Mouse (Mus musculus): ENCODE measurements at regions not wholly inside any gene's neighbourhood (a gene's known extent, or its start where the extent isn't known, plus 50 kb on each side); places are given as distances from the start of the nearest gene placed in this dataset.

- no peak for DNase-seq (ENCODE audit: low read depth, low spot score)
- in situ Hi-C loops (cut with MboI; ENCODE audit: low sequenced_read_pairs in 2 of 2, unreplicated experiment in 2 of 2), result no loop called here
- H3K9ac ChIP-seq (ENCODE audit: insufficient read depth, low read depth, low read length, poor library complexity, severe bottlenecking), result no peak overlapping the region
- no peaks in the 10 kb centered on the region for H3K4me1 ChIP-seq (ENCODE audit: control insufficient read depth in 2 of 2, insufficient read depth in 2 of 2, low read length in 2 of 2, poor library complexity in 1 of 2)
- TF ChIP-seq ZC3H11A (IDR thresholded peaks at IDR 0.05; ENCODE audit: borderline replicate concordance, low read depth, low read length), result no peak
- TF ChIP-seq HCFC1 (IDR thresholded peaks at IDR 0.05; ENCODE audit: borderline replicate concordance, insufficient read depth, low read length), result no peak
- no peak for TF ChIP-seq MAFK (IDR thresholded peaks at IDR 0.05; ENCODE audit: insufficient read depth, low read depth, low read length)
- TF ChIP-seq CHD2 (IDR thresholded peaks at IDR 0.05; ENCODE audit: low read depth, low read length), result no peak
- no peak for TF ChIP-seq ZNF384 (IDR thresholded peaks at IDR 0.05; ENCODE audit: low read depth, low read length)
- no peak overlapping the region for H3K27ac ChIP-seq (ENCODE audit: insufficient read depth, low read depth, low read length, poor library complexity, severe bottlenecking)
- H3K9me3 ChIP-seq (ENCODE audit: control insufficient read depth, insufficient read depth, low read depth, low read length), result no peaks in the 10 kb centered on the region
- H3K36me3 ChIP-seq (ENCODE audit: control insufficient read depth, insufficient read depth, low read length, poor library complexity, severe bottlenecking), result no peaks in the 10 kb centered on the region
- no peak overlapping the region for H3K4me3 ChIP-seq (ENCODE audit: insufficient read depth in 1 of 2, low read depth in 1 of 2, low read length in 2 of 2, poor library complexity in 1 of 2, severe bottlenecking in 1 of 2)
Measured at GRCm38 (mm10) chr1:75693231-75693914, 147.3 kb downstream of the Slc4a3 start.

- Histone ChIP-seq H3K36me3 (ENCODE audit: control insufficient read depth, insufficient read depth, low read length, poor library complexity, severe bottlenecking) (no peaks in the 10 kb centered on the region), H3K9me3 (ENCODE audit: control insufficient read depth, insufficient read depth, low read depth, low read length) (no peaks in the 10 kb centered on the region), H3K27ac (ENCODE audit: insufficient read depth, low read depth, low read length, poor library complexity, severe bottlenecking) (no peak overlapping the region), H3K4me1 (ENCODE audit: control insufficient read depth in 2 of 2, insufficient read depth in 2 of 2, low read length in 2 of 2, poor library complexity in 1 of 2) (0 out of 4 replicates have a peak, but pooled peaks cover 0 to 2% of the 10 kb centered on the region in 2 experiments), H3K4me3 (ENCODE audit: insufficient read depth in 1 of 2, low read depth in 1 of 2, low read length in 2 of 2, poor library complexity in 1 of 2, severe bottlenecking in 1 of 2) (no peak overlapping the region; a peak in 1 of 4 replicates), H3K9ac (ENCODE audit: insufficient read depth, low read depth, low read length, poor library complexity, severe bottlenecking) (no peak overlapping the region)
- in situ Hi-C loops (cut with MboI; ENCODE audit: low sequenced_read_pairs in 2 of 2, unreplicated experiment in 2 of 2), result no loop called here
- peak; percentile 57 for DNase-seq (ENCODE audit: low read depth, low spot score)
- TF ChIP-seq HCFC1 (IDR thresholded peaks at IDR 0.05; ENCODE audit: borderline replicate concordance, insufficient read depth, low read length), result no peak
- TF ChIP-seq MAFK (IDR thresholded peaks at IDR 0.05; ENCODE audit: insufficient read depth, low read depth, low read length), result no peak
Measured at GRCm38 (mm10) chr1:75704832-75705650, 159.0 kb downstream of the Slc4a3 start.

GRCm38 (mm10) chr1:75706126-75706525 lies 160.1 kb downstream of the Slc4a3 start:
- Histone ChIP-seq H3K27ac (ENCODE audit: insufficient read depth, low read depth, low read length, poor library complexity, severe bottlenecking) (no peak overlapping the region), H3K4me3 (ENCODE audit: insufficient read depth in 1 of 2, low read depth in 1 of 2, low read length in 2 of 2, poor library complexity in 1 of 2, severe bottlenecking in 1 of 2) (no peak overlapping the region), H3K9me3 (ENCODE audit: control insufficient read depth, insufficient read depth, low read depth, low read length) (no peaks in the 10 kb centered on the region), H3K4me1 (ENCODE audit: control insufficient read depth in 2 of 2, insufficient read depth in 2 of 2, low read length in 2 of 2, poor library complexity in 1 of 2) (0 out of 4 replicates have a peak, but pooled peaks cover 0 to 2% of the 10 kb centered on the region in 2 experiments), H3K9ac (ENCODE audit: insufficient read depth, low read depth, low read length, poor library complexity, severe bottlenecking) (no peak overlapping the region), H3K36me3 (ENCODE audit: control insufficient read depth, insufficient read depth, low read length, poor library complexity, severe bottlenecking) (no peaks in the 10 kb centered on the region)
- no peak for DNase-seq (ENCODE audit: low read depth, low spot score)
- in situ Hi-C loops (cut with MboI; ENCODE audit: low sequenced_read_pairs in 2 of 2, unreplicated experiment in 2 of 2), result no loop called here
- no peak for TF ChIP-seq ZNF384 (IDR thresholded peaks at IDR 0.05; ENCODE audit: low read depth, low read length)
- no peak for TF ChIP-seq CHD2 (IDR thresholded peaks at IDR 0.05; ENCODE audit: low read depth, low read length)
- no peak for TF ChIP-seq HCFC1 (IDR thresholded peaks at IDR 0.05; ENCODE audit: borderline replicate concordance, insufficient read depth, low read length)
- TF ChIP-seq ZC3H11A (IDR thresholded peaks at IDR 0.05; ENCODE audit: borderline replicate concordance, low read depth, low read length), result no peak
- TF ChIP-seq MAFK (IDR thresholded peaks at IDR 0.05; ENCODE audit: insufficient read depth, low read depth, low read length), result no peak

GRCm38 (mm10) chr1:75723431-75723830 lies 177.4 kb downstream of the Slc4a3 start:
- Histone ChIP-seq H3K9me3 (ENCODE audit: control insufficient read depth, insufficient read depth, low read depth, low read length) (no peaks in the 10 kb centered on the region), H3K36me3 (ENCODE audit: control insufficient read depth, insufficient read depth, low read length, poor library complexity, severe bottlenecking) (no peaks in the 10 kb centered on the region), H3K9ac (ENCODE audit: insufficient read depth, low read depth, low read length, poor library complexity, severe bottlenecking) (no peak overlapping the region), H3K27ac (ENCODE audit: insufficient read depth, low read depth, low read length, poor library complexity, severe bottlenecking) (no peak overlapping the region), H3K4me1 (ENCODE audit: control insufficient read depth in 2 of 2, insufficient read depth in 2 of 2, low read length in 2 of 2, poor library complexity in 1 of 2) (no peaks in the 10 kb centered on the region), H3K4me3 (ENCODE audit: insufficient read depth in 1 of 2, low read depth in 1 of 2, low read length in 2 of 2, poor library complexity in 1 of 2, severe bottlenecking in 1 of 2) (no peak overlapping the region)
- no peak for DNase-seq (ENCODE audit: low read depth, low spot score)
- in situ Hi-C loops (cut with MboI; ENCODE audit: low sequenced_read_pairs in 2 of 2, unreplicated experiment in 2 of 2), result no loop called here
- no peak for TF ChIP-seq ZNF384 (IDR thresholded peaks at IDR 0.05; ENCODE audit: low read depth, low read length)
- no peak for TF ChIP-seq HCFC1 (IDR thresholded peaks at IDR 0.05; ENCODE audit: borderline replicate concordance, insufficient read depth, low read length)
- TF ChIP-seq ZC3H11A (IDR thresholded peaks at IDR 0.05; ENCODE audit: borderline replicate concordance, low read depth, low read length), result no peak
- no peak for TF ChIP-seq MAFK (IDR thresholded peaks at IDR 0.05; ENCODE audit: insufficient read depth, low read depth, low read length)
- TF ChIP-seq CHD2 (IDR thresholded peaks at IDR 0.05; ENCODE audit: low read depth, low read length), result no peak

Data from ES-E14 (cell line).